Mouse (Mus musculus): ENCODE measurements around the gene Ralgapa2. TPM values are rescaled to one million over a fixed set of nuclear protein-coding genes. Genes with fewer than 3 reads are reported as not detected.

Gene Ralgapa2
- polyA plus RNA-seq, 1 experiment from 2014 or later = 12.4 TPM

- Histone ChIP-seq H3K4me2 (ENCODE audit: low read length) (no peak overlapping the region), H3K4me1 (ENCODE audit: control insufficient read depth, insufficient read depth, low read length) (peaks cover 5% of the 10 kb centered on the region; the same call in 1 of the 2 replicates), H3K9me3 (replicated peaks; ENCODE audit: control insufficient read depth, low read length, poor library complexity, severe bottlenecking) (no peaks in the 10 kb centered on the region), H3K4me3 (ENCODE audit: low read depth, low read length) (no peak overlapping the region), H3K27ac (ENCODE audit: low read length) (no peak overlapping the region), H3K27me3 (ENCODE audit: control insufficient read depth, insufficient read depth, low read depth, low read length) (no peaks in the 10 kb centered on the region), H3K36me3 (ENCODE audit: control insufficient read depth, insufficient read depth, low read length) (no peaks in the 10 kb centered on the region), H3K9ac (ENCODE audit: low read depth, low read length) (no peak overlapping the region)
- ATAC-seq = 0 out of 2 replicates have a peak, but pooled peaks have one; percentile 50
- 65% methylated on average over 9 of the region's 9 CpGs for WGBS
These were observed 9.4 kb downstream of the Ralgapa2 start for GRCm38 (mm10) chr2:146502578-146503311.

GRCm38 (mm10) chr2:146500067-146500466 is 12.1 kb downstream of the Ralgapa2 start:
- 97% methylated on average over 1 of the region's 1 CpGs for WGBS
- peaks cover 5% of the 10 kb centered on the region; the same call in 1 of the 2 replicates for H3K4me1 ChIP-seq (ENCODE audit: control insufficient read depth, insufficient read depth, low read length)
- no peak overlapping the region for H3K4me2 ChIP-seq (ENCODE audit: low read length)
- H3K9me3 ChIP-seq (replicated peaks; ENCODE audit: control insufficient read depth, low read length, poor library complexity, severe bottlenecking) = no peaks in the 10 kb centered on the region
- no peak overlapping the region for H3K27ac ChIP-seq (ENCODE audit: low read length)
- no peak overlapping the region for H3K9ac ChIP-seq (ENCODE audit: low read depth, low read length)
- no peaks in the 10 kb centered on the region for H3K27me3 ChIP-seq (ENCODE audit: control insufficient read depth, insufficient read depth, low read depth, low read length)
- no peak for ATAC-seq
- H3K36me3 ChIP-seq (ENCODE audit: control insufficient read depth, insufficient read depth, low read length) = no peaks in the 10 kb centered on the region
- H3K4me3 ChIP-seq (ENCODE audit: low read depth, low read length) = no peak overlapping the region

- Histone ChIP-seq H3K4me1 (ENCODE audit: control insufficient read depth, insufficient read depth, low read length) (peaks cover 4% of the 10 kb centered on the region; the same call in 1 of the 2 replicates), H3K9ac (ENCODE audit: low read depth, low read length) (no peak overlapping the region), H3K36me3 (ENCODE audit: control insufficient read depth, insufficient read depth, low read length) (no peaks in the 10 kb centered on the region), H3K27ac (ENCODE audit: low read length) (no peak overlapping the region), H3K4me3 (ENCODE audit: low read depth, low read length) (no peak overlapping the region), H3K4me2 (ENCODE audit: low read length) (no peak overlapping the region), H3K9me3 (replicated peaks; ENCODE audit: control insufficient read depth, low read length, poor library complexity, severe bottlenecking) (no peaks in the 10 kb centered on the region), H3K27me3 (ENCODE audit: control insufficient read depth, insufficient read depth, low read depth, low read length) (no peaks in the 10 kb centered on the region)
- WGBS = 86% methylated on average over 1 of the region's 1 CpGs
- ATAC-seq = no peak
These were observed 13.0 kb downstream of the Ralgapa2 start for GRCm38 (mm10) chr2:146499111-146499510.

DNA sequence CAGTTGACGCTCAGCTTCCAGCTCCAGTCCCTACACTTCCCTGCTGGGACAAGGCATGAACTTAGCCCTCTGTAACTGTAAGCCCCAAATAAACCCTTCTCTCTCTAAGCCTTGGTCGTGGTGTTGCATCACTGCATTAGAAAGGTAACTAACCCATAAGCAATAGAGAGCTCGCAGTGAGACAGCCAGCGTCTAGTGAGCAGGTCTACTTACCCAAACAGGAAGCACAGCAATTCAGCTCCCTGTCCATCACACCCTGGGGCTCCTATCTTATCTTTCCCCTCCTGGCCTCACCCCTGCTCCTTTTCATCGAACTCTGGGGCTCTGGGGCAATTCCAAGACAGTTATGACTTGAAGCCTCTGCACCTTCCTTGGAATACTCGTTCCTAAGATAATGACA is 13.8 kb downstream of the Ralgapa2 start:
- peaks cover 2% of the 10 kb centered on the region; the same call in 1 of the 2 replicates for H3K4me1 ChIP-seq (ENCODE audit: control insufficient read depth, insufficient read depth, low read length)
- H3K36me3 ChIP-seq (ENCODE audit: control insufficient read depth, insufficient read depth, low read length) = no peaks in the 10 kb centered on the region
- H3K9ac ChIP-seq (ENCODE audit: low read depth, low read length) = no peak overlapping the region
- ATAC-seq = no peak
- H3K27me3 ChIP-seq (ENCODE audit: control insufficient read depth, insufficient read depth, low read depth, low read length) = no peaks in the 10 kb centered on the region
- no peak overlapping the region for H3K4me3 ChIP-seq (ENCODE audit: low read depth, low read length)
- 93% methylated on average over 6 of the region's 6 CpGs for WGBS
- no peak overlapping the region for H3K27ac ChIP-seq (ENCODE audit: low read length)
- no peak overlapping the region for H3K4me2 ChIP-seq (ENCODE audit: low read length)
- H3K9me3 ChIP-seq (replicated peaks; ENCODE audit: control insufficient read depth, low read length, poor library complexity, severe bottlenecking) = no peaks in the 10 kb centered on the region

DNA sequence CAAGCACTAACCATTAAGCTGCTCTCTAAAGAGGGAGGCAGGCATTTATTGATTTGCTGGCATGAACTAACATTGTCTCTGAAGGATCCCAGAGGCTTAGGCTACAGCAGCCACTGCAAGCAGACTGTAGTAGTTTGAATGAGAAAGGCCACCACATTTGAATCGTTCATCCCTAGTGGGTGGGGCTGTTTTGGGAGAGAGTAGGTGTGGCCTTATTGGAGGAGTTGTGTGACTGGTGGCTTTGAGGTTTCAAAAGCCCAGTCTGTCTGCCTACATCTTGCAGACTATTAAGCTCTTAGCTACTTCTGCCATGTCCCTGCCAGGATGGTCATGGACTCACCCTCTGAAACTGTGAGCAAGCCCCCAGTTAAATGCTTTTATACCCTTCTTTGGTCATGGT is 15.1 kb downstream of the Ralgapa2 start:
- 42% methylated on average over 1 of the region's 1 CpGs for WGBS

DNA sequence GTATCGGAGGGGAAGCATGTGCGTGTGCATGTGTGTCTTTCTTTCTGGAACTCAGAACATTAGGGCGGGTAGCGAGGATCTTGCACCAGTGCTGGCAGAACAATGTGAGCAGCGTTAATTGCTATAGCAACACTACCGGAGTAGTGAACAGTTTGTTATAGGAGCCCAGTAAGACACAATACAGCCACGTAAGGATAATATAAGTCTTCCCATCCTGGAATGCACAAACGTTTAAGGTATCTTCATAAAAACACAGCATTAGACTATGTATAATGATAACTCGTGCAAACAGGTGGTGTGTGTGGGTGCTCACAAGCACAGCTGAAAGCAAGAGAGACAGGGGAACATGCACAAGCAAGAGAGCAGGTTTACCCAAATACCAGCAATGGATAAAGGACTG is 16.4 kb downstream of the Ralgapa2 start:
- Histone ChIP-seq H3K27ac (ENCODE audit: low read length) (no peak overlapping the region), H3K4me2 (ENCODE audit: low read length) (no peak overlapping the region), H3K9ac (ENCODE audit: low read depth, low read length) (no peak overlapping the region), H3K9me3 (replicated peaks; ENCODE audit: control insufficient read depth, low read length, poor library complexity, severe bottlenecking) (no peaks in the 10 kb centered on the region), H3K4me1 (ENCODE audit: control insufficient read depth, insufficient read depth, low read length) (no peaks in the 10 kb centered on the region), H3K4me3 (ENCODE audit: low read depth, low read length) (no peak overlapping the region), H3K27me3 (ENCODE audit: control insufficient read depth, insufficient read depth, low read depth, low read length) (no peaks in the 10 kb centered on the region), H3K36me3 (ENCODE audit: control insufficient read depth, insufficient read depth, low read length) (no peaks in the 10 kb centered on the region)
- 67% methylated on average over 9 of the region's 9 CpGs for WGBS
- ATAC-seq = no peak

More for the DNA sequence above, 15.1 kb downstream of the Ralgapa2 start:
- Histone ChIP-seq H3K4me2 (ENCODE audit: low read length) (no peak overlapping the region), H3K9ac (ENCODE audit: low read depth, low read length) (no peak overlapping the region), H3K36me3 (ENCODE audit: control insufficient read depth, insufficient read depth, low read length) (no peaks in the 10 kb centered on the region), H3K9me3 (replicated peaks; ENCODE audit: control insufficient read depth, low read length, poor library complexity, severe bottlenecking) (no peaks in the 10 kb centered on the region), H3K27me3 (ENCODE audit: control insufficient read depth, insufficient read depth, low read depth, low read length) (no peaks in the 10 kb centered on the region), H3K4me1 (ENCODE audit: control insufficient read depth, insufficient read depth, low read length) (no peaks in the 10 kb centered on the region), H3K4me3 (ENCODE audit: low read depth, low read length) (no peak overlapping the region), H3K27ac (ENCODE audit: low read length) (no peak overlapping the region)
- no peak for ATAC-seq

- Histone ChIP-seq H3K9ac (ENCODE audit: low read depth, low read length) (no peak overlapping the region), H3K9me3 (replicated peaks; ENCODE audit: control insufficient read depth, low read length, poor library complexity, severe bottlenecking) (no peaks in the 10 kb centered on the region), H3K4me2 (ENCODE audit: low read length) (no peak overlapping the region), H3K27me3 (ENCODE audit: control insufficient read depth, insufficient read depth, low read depth, low read length) (no peaks in the 10 kb centered on the region), H3K4me3 (ENCODE audit: low read depth, low read length) (no peak overlapping the region), H3K36me3 (ENCODE audit: control insufficient read depth, insufficient read depth, low read length) (no peaks in the 10 kb centered on the region), H3K27ac (ENCODE audit: low read length) (no peak overlapping the region), H3K4me1 (ENCODE audit: control insufficient read depth, insufficient read depth, low read length) (no peaks in the 10 kb centered on the region)
- WGBS = 87% methylated on average over 1 of the region's 1 CpGs
- ATAC-seq = no peak
These were observed 18.7 kb downstream of the Ralgapa2 start for GRCm38 (mm10) chr2:146493354-146493946.

- Histone ChIP-seq H3K4me3 (ENCODE audit: low read depth, low read length) (no peak overlapping the region), H3K9me3 (replicated peaks; ENCODE audit: control insufficient read depth, low read length, poor library complexity, severe bottlenecking) (no peaks in the 10 kb centered on the region), H3K4me1 (ENCODE audit: control insufficient read depth, insufficient read depth, low read length) (no peaks in the 10 kb centered on the region), H3K27me3 (ENCODE audit: control insufficient read depth, insufficient read depth, low read depth, low read length) (no peaks in the 10 kb centered on the region), H3K9ac (ENCODE audit: low read depth, low read length) (no peak overlapping the region), H3K27ac (ENCODE audit: low read length) (no peak overlapping the region), H3K36me3 (ENCODE audit: control insufficient read depth, insufficient read depth, low read length) (no peaks in the 10 kb centered on the region), H3K4me2 (ENCODE audit: low read length) (no peak overlapping the region)
- no peak for ATAC-seq
- 94% methylated on average over 5 of the region's 5 CpGs for WGBS
These were observed 20.1 kb downstream of the Ralgapa2 start for GRCm38 (mm10) chr2:146491830-146492610.

- H3K36me3 ChIP-seq (ENCODE audit: control insufficient read depth, insufficient read depth, low read length) = no peaks in the 10 kb centered on the region
- no peaks in the 10 kb centered on the region for H3K4me1 ChIP-seq (ENCODE audit: control insufficient read depth, insufficient read depth, low read length)
- no peak for ATAC-seq
- H3K27ac ChIP-seq (ENCODE audit: low read length) = no peak overlapping the region
- no peak overlapping the region for H3K4me3 ChIP-seq (ENCODE audit: low read depth, low read length)
- no peaks in the 10 kb centered on the region for H3K27me3 ChIP-seq (ENCODE audit: control insufficient read depth, insufficient read depth, low read depth, low read length)
- H3K9me3 ChIP-seq (replicated peaks; ENCODE audit: control insufficient read depth, low read length, poor library complexity, severe bottlenecking) = no peaks in the 10 kb centered on the region
- H3K4me2 ChIP-seq (ENCODE audit: low read length) = no peak overlapping the region
- H3K9ac ChIP-seq (ENCODE audit: low read depth, low read length) = no peak overlapping the region
- WGBS = 98% methylated on average over 1 of the region's 1 CpGs
These were observed 21.2 kb downstream of the Ralgapa2 start for GRCm38 (mm10) chr2:146490926-146491325.

All from midbrain, embryonic 16.5 days (tissue).